Mouse (Mus musculus): ENCODE measurements around the gene Skap1.

Gene Skap1

GRCm38 (mm10) chr11:96560229-96560628 is 95.8 kb downstream of the Skap1 start:
- DNase-seq (ENCODE audit: low spot score in 2 of 2) = no peak

- no peak for DNase-seq (ENCODE audit: low spot score in 2 of 2)
Observed at GRCm38 (mm10) chr11:96564088-96564487, 99.7 kb downstream of the Skap1 start.

- DNase-seq (ENCODE audit: low spot score in 2 of 2) = no peak
Observed at GRCm38 (mm10) chr11:96572515-96572914, 108.1 kb downstream of the Skap1 start.

- no peak for DNase-seq (ENCODE audit: low spot score in 2 of 2)
Observed at GRCm38 (mm10) chr11:96576491-96577427, 112.4 kb downstream of the Skap1 start.

GRCm38 (mm10) chr11:96578551-96579283 is 114.3 kb downstream of the Skap1 start:
- DNase-seq (ENCODE audit: low spot score in 2 of 2) = no peak

GRCm38 (mm10) chr11:96581604-96582384 is 117.4 kb downstream of the Skap1 start:
- no peak for DNase-seq (ENCODE audit: low spot score in 2 of 2)

GRCm38 (mm10) chr11:96582595-96582994 is 118.2 kb downstream of the Skap1 start:
- DNase-seq (ENCODE audit: low spot score in 2 of 2) = no peak

- no peak for DNase-seq (ENCODE audit: low spot score in 2 of 2)
Observed at GRCm38 (mm10) chr11:96589828-96590227, 125.4 kb downstream of the Skap1 start.

- DNase-seq (ENCODE audit: low spot score in 2 of 2) = no peak
Observed at GRCm38 (mm10) chr11:96595890-96596289, 131.5 kb downstream of the Skap1 start.

GRCm38 (mm10) chr11:96596301-96596700 is 131.9 kb downstream of the Skap1 start:
- no peak for DNase-seq (ENCODE audit: low spot score in 2 of 2)

GRCm38 (mm10) chr11:96602806-96603205 is 138.4 kb downstream of the Skap1 start:
- DNase-seq (ENCODE audit: low spot score in 2 of 2) = no peak

- no peak for DNase-seq (ENCODE audit: low spot score in 2 of 2)
Observed at GRCm38 (mm10) chr11:96604306-96604705, 139.9 kb downstream of the Skap1 start.

GRCm38 (mm10) chr11:96604751-96605450 is 140.5 kb downstream of the Skap1 start:
- no peak for DNase-seq (ENCODE audit: low spot score in 2 of 2)

GRCm38 (mm10) chr11:96605516-96605915 is 141.1 kb downstream of the Skap1 start:
- DNase-seq (ENCODE audit: low spot score in 2 of 2) = no peak

GRCm38 (mm10) chr11:96612596-96612995 is 148.2 kb downstream of the Skap1 start:
- no peak for DNase-seq (ENCODE audit: low spot score in 2 of 2)

GRCm38 (mm10) chr11:96616792-96617191 is 152.4 kb downstream of the Skap1 start:
- DNase-seq (ENCODE audit: low spot score in 2 of 2) = peak; percentile 24 to 51

GRCm38 (mm10) chr11:96618789-96619445 is 154.5 kb downstream of the Skap1 start:
- DNase-seq (ENCODE audit: low spot score in 2 of 2) = no peak

- no peak for DNase-seq (ENCODE audit: low spot score in 2 of 2)
Observed at GRCm38 (mm10) chr11:96619576-96619975, 155.2 kb downstream of the Skap1 start.

- no peak for DNase-seq (ENCODE audit: low spot score in 2 of 2)
Observed at GRCm38 (mm10) chr11:96620006-96620405, 155.6 kb downstream of the Skap1 start.

GRCm38 (mm10) chr11:96620660-96621059 is 156.3 kb downstream of the Skap1 start:
- DNase-seq (ENCODE audit: low spot score in 2 of 2) = no peak

GRCm38 (mm10) chr11:96621167-96621566 is 156.8 kb downstream of the Skap1 start:
- DNase-seq (ENCODE audit: low spot score in 2 of 2) = peak in 1 of 2 experiments; percentile 37

All from heart, adult 9 months (tissue).